Mouse (Mus musculus) stomach, postnatal 0 days (tissue): ENCODE results near the gene Ptprc.

Experiments
- CTCF ChIP-seq: IDR thresholded peaks from 2 replicates; pipeline ENCODE4 v1.5.1; 2016; ENCODE audit warnings: antibody characterized with exemption, low read depth, mild to moderate bottlenecking, moderate library complexity
- EP300 ChIP-seq: optimal IDR thresholded peaks from 2 replicates; pipeline ENCODE3; 2016; ENCODE audit warnings: antibody characterized with exemption

DNA sequence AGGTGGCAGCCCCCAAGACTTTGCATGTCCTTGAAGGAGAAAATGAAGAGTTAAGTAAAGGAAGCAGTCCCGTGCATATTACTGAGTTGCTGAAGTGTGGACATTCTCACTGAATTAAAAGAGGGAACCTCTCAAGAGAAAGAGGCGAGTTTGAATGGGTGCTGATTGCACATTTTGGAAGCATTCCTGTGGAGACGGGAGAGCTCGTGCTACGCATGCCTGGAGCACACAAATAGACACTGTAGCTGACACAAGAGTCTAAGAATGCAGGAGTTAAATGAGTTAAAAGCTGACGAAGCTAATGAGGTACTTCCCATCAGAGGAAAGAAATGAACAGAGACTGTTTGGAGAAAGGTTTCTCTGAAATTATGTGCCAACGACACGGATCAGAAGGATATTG lies 48.7 kb downstream of the Ptprc start:
- TF ChIP-seq EP300 (no peak), CTCF (no peak)
